Mouse (Mus musculus) cortical plate, adult 2 months (tissue): ENCODE data around the gene Agrn.

Experiments
- CTCF ChIP-seq: fragments of 200-500 bp; IDR thresholded peaks from 2 replicates; pipeline ENCODE4 v1.5.1; 2011; ENCODE audit warnings: mild to moderate bottlenecking, control low read depth, low read length; ENCODE audit not compliant: insufficient read depth; ENCODE audit errors: extremely low read depth
- POLR2A ChIP-seq: fragments of 200-500 bp; IDR thresholded peaks from 2 replicates; pipeline ENCODE4 v1.6.1; 2011; ENCODE audit warnings: mild to moderate bottlenecking, low read length, control low read depth; ENCODE audit not compliant: insufficient read depth; ENCODE audit errors: extremely low read depth

DNA sequence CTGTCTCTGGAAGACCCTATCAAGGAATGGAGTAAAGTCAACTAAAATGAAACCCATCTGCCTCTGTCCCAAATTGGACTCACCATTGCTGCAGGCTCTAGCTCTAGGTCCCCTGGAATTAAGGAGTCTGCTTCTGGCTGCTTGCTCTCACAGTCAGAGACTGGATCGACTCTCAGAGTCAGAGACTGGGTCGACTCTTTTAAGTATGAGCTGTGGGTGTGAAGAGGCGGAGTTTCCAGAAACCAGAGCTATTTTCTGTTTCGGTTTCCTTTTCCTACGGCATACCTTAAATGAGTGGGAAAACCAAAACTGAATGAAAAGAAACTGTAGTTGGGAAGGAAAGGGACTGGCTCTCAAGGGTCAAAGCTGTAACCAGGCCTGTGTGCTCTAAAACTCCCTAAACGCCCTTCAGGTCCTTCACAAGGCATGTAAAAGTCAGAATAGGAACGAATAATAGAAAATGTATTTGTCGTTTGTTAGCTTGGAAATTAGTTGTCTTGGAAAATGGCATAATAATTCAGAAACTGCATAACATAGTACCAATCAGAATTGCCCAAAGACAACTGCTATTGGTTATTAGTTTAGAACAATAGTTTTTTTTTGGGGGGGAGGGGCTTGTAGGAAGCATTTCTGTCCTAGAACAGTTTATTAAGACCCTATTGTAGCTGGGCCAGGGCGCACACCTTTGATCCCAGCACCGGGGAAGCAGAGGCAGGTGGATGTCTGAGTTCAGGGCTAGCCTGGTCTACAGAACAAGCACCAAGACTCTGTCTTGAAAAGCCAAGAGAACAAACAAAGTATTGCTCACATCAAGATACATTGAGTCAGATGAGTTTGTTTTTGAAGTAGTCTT is 3.6 kb upstream of the Agrn start, which contains the start of gene Isg15:
- TF ChIP-seq CTCF (no peak), POLR2A (peak; percentile 38; the same call in 1 of the 2 replicates)
